Mouse (Mus musculus): ENCODE data around the gene Mybphl. TPM values are rescaled to one million over a fixed set of nuclear protein-coding genes. Genes with fewer than 3 reads are reported as not detected.

Mybphl gene
- polyA plus RNA-seq, 1 experiment from 2014 or later: not detected

DNA sequence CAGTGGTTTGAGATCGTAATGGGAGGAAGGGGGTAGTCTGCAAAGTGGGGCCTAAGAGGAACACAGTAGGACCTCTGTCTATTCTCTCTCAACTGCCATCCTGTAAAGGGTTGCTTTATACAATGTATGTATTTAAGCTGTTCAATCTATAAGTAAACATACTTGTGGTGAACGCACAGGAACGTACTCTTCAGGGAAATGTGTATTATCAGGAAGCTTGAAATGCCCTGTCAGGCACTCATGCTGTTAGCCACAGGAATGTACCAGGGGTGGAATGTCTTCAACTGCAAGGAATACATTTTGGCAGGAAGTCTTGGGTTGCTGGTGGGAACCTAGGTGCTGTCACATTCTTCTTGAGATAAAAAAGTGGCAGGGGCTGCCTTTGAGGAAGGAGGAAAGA is 8.0 kb downstream of the Mybphl start:
- Histone ChIP-seq H3K4me1 (no peaks in the 10 kb centered on the region), H3K9ac (no peak overlapping the region), H3K4me2 (no peak overlapping the region), H3K27me3 (no peaks in the 10 kb centered on the region), H3K4me3 (no peak overlapping the region), H3K27ac (no peak overlapping the region), H3K36me3 (ENCODE audit: poor library complexity, severe bottlenecking) (no peaks in the 10 kb centered on the region), H3K9me3 (replicated peaks) (no peaks in the 10 kb centered on the region)
- ATAC-seq: no peak
- WGBS: 92% methylated on average over 3 of the region's 3 CpGs

DNA sequence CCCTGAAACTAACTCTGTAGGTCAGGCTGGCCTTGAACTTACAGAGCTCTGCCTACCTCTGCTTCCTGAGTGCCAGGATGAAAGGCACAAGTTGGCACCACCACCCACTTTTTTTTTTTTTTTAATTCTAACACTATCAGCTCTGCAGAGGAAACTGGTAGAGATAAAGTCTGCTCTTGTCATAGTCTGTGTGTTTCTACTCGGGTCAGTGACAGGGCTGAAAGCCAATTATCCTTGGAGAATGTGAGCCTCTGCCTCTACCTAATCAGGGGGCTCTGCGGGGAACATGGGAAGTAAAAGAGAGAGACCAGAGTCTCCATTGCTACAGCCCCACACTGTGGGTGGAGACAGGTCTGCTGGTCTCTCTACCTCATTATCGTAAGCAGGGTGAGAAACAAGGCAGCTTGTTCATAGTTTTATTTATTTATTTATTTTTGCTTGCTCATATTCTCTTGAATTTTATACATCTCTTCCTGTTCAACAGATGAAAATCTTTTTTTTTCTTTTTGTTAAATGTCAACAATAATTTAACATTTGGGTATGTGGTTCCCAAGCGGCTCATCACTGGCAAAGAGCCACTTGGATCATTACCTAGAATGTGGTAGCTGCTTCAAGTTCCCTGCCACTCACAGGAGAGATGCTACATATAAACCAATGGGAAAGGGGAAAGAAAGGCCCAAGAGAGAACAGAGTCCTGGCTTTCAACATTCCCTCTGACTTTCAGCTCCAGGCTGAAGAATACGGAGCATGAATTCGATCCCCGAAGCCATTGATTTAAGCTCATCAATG is 14.4 kb downstream of the Mybphl start:
- Histone ChIP-seq H3K4me2 (no peak overlapping the region), H3K27ac (no peak overlapping the region)
- 67% methylated on average over 7 of the region's 7 CpGs for WGBS

GRCm38 (mm10) chr3:108380695-108381094 is 16.0 kb downstream of the Mybphl start:
- Histone ChIP-seq H3K9ac (no peak overlapping the region), H3K27ac (no peak overlapping the region), H3K4me2 (no peak overlapping the region), H3K4me3 (no peak overlapping the region), H3K36me3 (ENCODE audit: poor library complexity, severe bottlenecking) (0 out of 2 replicates have a peak, but pooled peaks cover under 1% of the 10 kb centered on the region), H3K9me3 (replicated peaks) (no peaks in the 10 kb centered on the region), H3K4me1 (peaks cover 32% of the 10 kb centered on the region), H3K27me3 (no peaks in the 10 kb centered on the region)
- WGBS: 76% methylated on average over 6 of the region's 6 CpGs
- ATAC-seq: no peak

More for the DNA sequence above, 14.4 kb downstream of the Mybphl start:
- no peaks in the 10 kb centered on the region for H3K27me3 ChIP-seq
- H3K4me3 ChIP-seq: no peak overlapping the region
- ATAC-seq: no peak
- no peak overlapping the region for H3K9ac ChIP-seq
- no peaks in the 10 kb centered on the region for H3K9me3 ChIP-seq (replicated peaks)
- H3K36me3 ChIP-seq (ENCODE audit: poor library complexity, severe bottlenecking): no peaks in the 10 kb centered on the region
- H3K4me1 ChIP-seq: peaks cover 16% of the 10 kb centered on the region

DNA sequence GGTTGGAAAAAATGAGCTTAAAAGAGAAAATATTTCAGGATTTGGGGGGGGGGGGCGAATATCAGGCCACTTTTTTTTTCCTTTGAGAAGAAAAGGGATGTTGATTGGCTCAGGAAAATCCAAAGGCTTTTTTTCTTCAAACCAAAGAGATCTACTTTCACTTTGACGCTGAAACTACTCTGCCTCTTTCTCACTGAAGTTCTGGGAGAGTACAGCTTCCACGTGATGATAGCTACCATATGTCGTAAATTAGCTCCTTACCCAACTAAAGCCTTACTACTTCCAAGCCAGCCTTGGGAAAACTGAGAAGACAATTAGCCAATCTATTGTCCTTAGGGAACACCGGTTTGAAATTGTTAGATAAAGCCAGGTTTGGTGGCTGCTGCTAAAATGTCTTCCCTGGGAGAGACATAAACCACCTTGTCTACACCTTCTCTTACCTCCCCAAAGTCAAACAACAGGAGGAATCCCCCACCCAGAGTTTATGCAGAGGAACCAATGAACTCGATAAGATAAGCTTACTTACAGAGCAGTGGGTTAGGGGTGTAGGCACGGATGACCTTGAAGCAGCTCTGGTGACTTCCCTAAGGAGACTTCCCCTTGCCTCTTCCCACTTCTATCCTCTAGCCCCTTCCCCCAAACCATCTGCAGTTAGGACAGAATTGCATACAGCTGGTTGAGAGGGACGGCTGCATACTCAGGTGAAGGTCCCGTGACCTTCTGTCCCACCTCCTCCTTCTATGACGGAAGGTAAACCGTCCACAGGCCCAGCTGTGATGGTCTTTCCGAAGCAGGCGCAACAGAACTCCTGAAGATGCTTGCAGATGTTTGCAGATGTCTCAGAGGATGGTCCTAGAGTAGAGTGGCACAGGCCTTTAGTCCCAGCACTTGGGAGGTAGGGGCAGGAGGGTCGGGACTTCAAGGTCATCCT is 17.5 kb downstream of the Mybphl start:
- H3K4me2 ChIP-seq: peak overlapping the region; percentile 73
- H3K9ac ChIP-seq: no peak overlapping the region
- 83% methylated on average over 14 of the region's 14 CpGs for WGBS
- no peaks in the 10 kb centered on the region for H3K9me3 ChIP-seq (replicated peaks)
- ATAC-seq: no peak
- H3K4me1 ChIP-seq: peaks cover 38% of the 10 kb centered on the region
- no peak overlapping the region for H3K4me3 ChIP-seq
- H3K36me3 ChIP-seq (ENCODE audit: poor library complexity, severe bottlenecking): peaks cover 16% of the 10 kb centered on the region
- no peak overlapping the region for H3K27ac ChIP-seq
- no peaks in the 10 kb centered on the region for H3K27me3 ChIP-seq

GRCm38 (mm10) chr3:108383485-108384354 is 19.0 kb downstream of the Mybphl start, which contains the start of gene Psrc1:
Psrc1 (plus strand) TSS chr3:108383839.
- no peaks in the 10 kb centered on the region for H3K9me3 ChIP-seq (replicated peaks)
- H3K4me2 ChIP-seq: peak within 1 kb of the TSS; percentile 73
- no peaks in the 10 kb centered on the region for H3K27me3 ChIP-seq
- H3K4me1 ChIP-seq: peaks cover 40% of the 10 kb centered on the region
- peak within 1 kb of the TSS; percentile 63 for H3K27ac ChIP-seq
- H3K36me3 ChIP-seq (ENCODE audit: poor library complexity, severe bottlenecking): peaks cover 21% of the 10 kb centered on the region
- peak; percentile 93 for ATAC-seq
- peak within 1 kb of the TSS; percentile 70 for H3K9ac ChIP-seq
- WGBS: 0% methylated on average over 44 of the region's 44 CpGs
- H3K4me3 ChIP-seq: peak within 1 kb of the TSS; percentile 61

DNA sequence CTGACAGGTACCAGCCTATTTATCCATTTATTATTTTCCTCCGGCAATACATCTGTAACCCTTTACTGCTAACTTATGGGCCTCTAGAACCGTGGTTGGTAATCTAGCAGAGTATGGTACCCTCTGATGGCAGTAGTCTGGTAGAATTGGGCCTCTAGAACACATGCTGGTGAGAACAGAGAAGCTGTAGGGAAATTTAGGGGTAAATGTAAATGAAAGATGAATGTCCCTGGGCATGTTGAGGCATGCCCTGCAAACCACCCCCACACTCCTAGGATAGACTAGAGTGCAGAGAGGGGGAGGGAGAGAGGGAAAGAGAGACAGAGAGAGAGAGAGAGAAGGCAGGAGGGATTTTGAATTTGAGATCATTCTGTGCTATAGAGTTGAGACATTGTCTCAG is 19.7 kb downstream of the Mybphl start:
- H3K4me1 ChIP-seq: peaks cover 46% of the 10 kb centered on the region
- 43% methylated on average over 2 of the region's 2 CpGs for WGBS
- peak overlapping the region; percentile 70 for H3K9ac ChIP-seq
- peak overlapping the region; percentile 73 for H3K4me2 ChIP-seq
- no peak overlapping the region for H3K27ac ChIP-seq
- H3K9me3 ChIP-seq (replicated peaks): no peaks in the 10 kb centered on the region
- ATAC-seq: no peak
- peak overlapping the region; percentile 61 for H3K4me3 ChIP-seq
- H3K27me3 ChIP-seq: no peaks in the 10 kb centered on the region
- H3K36me3 ChIP-seq (ENCODE audit: poor library complexity, severe bottlenecking): peaks cover 21% of the 10 kb centered on the region

- 95% methylated on average over 10 of the region's 10 CpGs for WGBS
- Histone ChIP-seq H3K27ac (no peak overlapping the region), H3K4me1 (peaks cover 48% of the 10 kb centered on the region), H3K9ac (no peak overlapping the region), H3K9me3 (replicated peaks) (no peaks in the 10 kb centered on the region), H3K27me3 (no peaks in the 10 kb centered on the region), H3K4me3 (no peak overlapping the region), H3K4me2 (no peak overlapping the region), H3K36me3 (ENCODE audit: poor library complexity, severe bottlenecking) (peaks cover 29% of the 10 kb centered on the region)
- no peak for ATAC-seq
Observed at GRCm38 (mm10) chr3:108386186-108386585, 21.5 kb downstream of the Mybphl start.

GRCm38 (mm10) chr3:108389111-108389545 is 24.4 kb downstream of the Mybphl start:
- H3K9ac ChIP-seq: 0 out of 2 replicates have a peak overlapping the region, but pooled peaks have one; percentile 9
- 0% methylated on average over 5 of the region's 5 CpGs for WGBS
- peak overlapping the region; percentile 53 for H3K27ac ChIP-seq
- no peak overlapping the region for H3K4me3 ChIP-seq
- H3K9me3 ChIP-seq (replicated peaks): no peaks in the 10 kb centered on the region
- peaks cover 39% of the 10 kb centered on the region for H3K4me1 ChIP-seq
- no peak overlapping the region for H3K4me2 ChIP-seq
- no peaks in the 10 kb centered on the region for H3K27me3 ChIP-seq
- peaks cover 58% of the 10 kb centered on the region for H3K36me3 ChIP-seq (ENCODE audit: poor library complexity, severe bottlenecking)
- ATAC-seq: peak; percentile 76

DNA sequence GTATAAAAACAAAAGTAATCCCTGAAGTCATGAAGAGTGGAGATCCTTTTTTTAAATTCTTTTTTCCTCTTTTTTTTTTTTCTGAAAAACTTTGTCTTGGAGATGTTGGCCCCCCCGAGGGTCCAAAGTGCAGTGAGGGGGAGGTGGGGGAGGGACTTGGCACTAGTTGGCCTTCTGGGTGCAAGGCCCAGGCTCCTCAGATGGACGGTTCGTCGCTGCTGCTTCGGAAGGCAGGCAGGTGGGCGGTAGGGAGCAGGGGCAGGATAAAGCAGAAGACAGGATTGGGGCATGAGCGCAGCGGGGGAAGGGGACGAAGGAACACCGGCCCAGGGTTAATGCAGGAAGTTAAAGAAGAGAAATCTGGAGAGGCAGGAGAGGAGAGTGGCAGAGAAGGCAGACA is 27.6 kb downstream of the Mybphl start:
- no peak for ATAC-seq
- peaks cover 17% of the 10 kb centered on the region; the same call in 1 of the 2 replicates for H3K4me1 ChIP-seq
- 22% methylated on average over 10 of the region's 10 CpGs for WGBS
- H3K36me3 ChIP-seq (ENCODE audit: poor library complexity, severe bottlenecking): peaks cover 73% of the 10 kb centered on the region
- no peak overlapping the region for H3K27ac ChIP-seq
- H3K9me3 ChIP-seq (replicated peaks): no peaks in the 10 kb centered on the region
- no peak overlapping the region; the same call in 1 of the 2 replicates for H3K9ac ChIP-seq
- H3K4me2 ChIP-seq: no peak overlapping the region
- no peaks in the 10 kb centered on the region for H3K27me3 ChIP-seq
- no peak overlapping the region for H3K4me3 ChIP-seq

DNA sequence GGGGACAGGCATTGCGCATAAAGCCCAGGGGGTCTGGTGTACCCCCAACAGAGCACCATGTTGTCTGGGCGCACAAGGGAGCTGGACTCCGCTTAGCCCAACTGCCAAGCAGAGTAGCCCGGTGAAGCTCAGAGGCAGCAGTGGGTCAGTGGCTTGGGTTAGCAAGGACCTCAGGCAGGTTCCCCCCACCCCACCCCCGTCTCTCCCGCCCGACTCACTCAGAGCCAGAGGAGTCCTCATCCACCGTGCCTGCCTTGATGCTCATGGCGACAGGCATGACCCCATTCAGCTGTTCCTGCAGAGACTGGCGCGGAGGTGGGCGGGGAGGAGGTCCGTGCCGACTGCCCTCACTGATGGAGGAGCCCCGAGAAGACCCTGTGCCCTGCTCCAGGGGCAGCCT is 28.1 kb downstream of the Mybphl start:
- no peak overlapping the region for H3K4me2 ChIP-seq
- no peak overlapping the region for H3K4me3 ChIP-seq
- no peaks in the 10 kb centered on the region for H3K27me3 ChIP-seq
- no peaks in the 10 kb centered on the region for H3K9me3 ChIP-seq (replicated peaks)
- no peak overlapping the region for H3K27ac ChIP-seq
- H3K36me3 ChIP-seq (ENCODE audit: poor library complexity, severe bottlenecking): peaks cover 74% of the 10 kb centered on the region
- peaks cover 17% of the 10 kb centered on the region; the same call in 1 of the 2 replicates for H3K4me1 ChIP-seq
- ATAC-seq: no peak
- peak overlapping the region; percentile 16 for H3K9ac ChIP-seq
- 51% methylated on average over 15 of the region's 15 CpGs for WGBS

DNA sequence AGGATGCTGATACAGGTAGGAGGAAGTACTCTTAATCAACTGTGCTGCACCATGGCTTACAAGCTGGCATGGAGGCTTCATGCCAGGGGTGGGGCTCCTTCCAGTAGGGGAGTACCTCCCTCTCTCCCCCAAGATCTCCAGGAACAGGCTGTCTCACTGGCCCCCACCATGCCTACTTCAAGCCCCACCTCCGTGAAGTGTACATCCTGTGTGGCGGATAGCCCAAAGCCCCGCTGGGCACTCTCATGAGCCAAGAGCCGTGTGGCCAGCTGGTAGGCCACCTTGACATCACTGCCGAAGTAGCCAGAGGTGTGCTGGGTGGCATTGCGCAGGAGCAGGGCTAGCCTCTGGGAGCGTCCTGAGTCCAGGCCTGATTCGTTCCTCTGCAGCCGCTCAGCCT is 33.6 kb downstream of the Mybphl start:
- H3K9me3 ChIP-seq (replicated peaks): no peaks in the 10 kb centered on the region
- no peaks in the 10 kb centered on the region for H3K27me3 ChIP-seq
- no peak overlapping the region for H3K9ac ChIP-seq
- peaks cover 11% of the 10 kb centered on the region for H3K4me1 ChIP-seq
- H3K27ac ChIP-seq: no peak overlapping the region
- no peak overlapping the region for H3K4me2 ChIP-seq
- 89% methylated on average over 9 of the region's 9 CpGs for WGBS
- no peak overlapping the region for H3K4me3 ChIP-seq
- peaks cover 98% of the 10 kb centered on the region for H3K36me3 ChIP-seq (ENCODE audit: poor library complexity, severe bottlenecking)
- ATAC-seq: no peak
